10 mouse cellular contexts compared by ENCODE assay signal in genomic region chr12:117763247-117763646, GRCm38 (mm10). TPM values are rescaled to one million over a fixed set of nuclear protein-coding genes. Genes with fewer than 3 reads are reported as not detected.
DNase-seq lines count a peak whose midpoint lies in the region; ATAC-seq and TF ChIP-seq lines count a peak whose summit lies in the region.
"Had no signal": no experiment of that assay in that cellular context is flagged by ENCODE, and none has a peak within 500 bp of the region (broad histone marks: within the 10 kb centered on the region; RNA-seq: fewer than 3 reads in every experiment).

No protein-coding gene starts in this region.

- H3K36me3 ChIP-seq in CH12.LX (replicated peaks in 1 of 2; ENCODE audit: control insufficient read depth in 1 of 2, insufficient read depth in 1 of 2, low read length in 1 of 2) = peaks cover 0 to 6% of the 10 kb centered on the region in 2 experiments
- H3K36me3 ChIP-seq in liver, embryonic 15.5 days (replicated peaks) = no peaks in the 10 kb centered on the region
- no peaks in the 10 kb centered on the region for H3K36me3 ChIP-seq in midbrain, embryonic 15.5 days (replicated peaks)
- H3K36me3 ChIP-seq: forebrain, embryonic 15.5 days had no signal

- H3K4me1 ChIP-seq in CH12.LX (ENCODE audit: control insufficient read depth in 1 of 2, insufficient read depth in 2 of 2) = no peaks in the 10 kb centered on the region
- no peaks in the 10 kb centered on the region for H3K4me1 ChIP-seq in liver, embryonic 15.5 days (replicated peaks)
- H3K4me1 ChIP-seq in midbrain, embryonic 15.5 days = peaks cover 9% of the 10 kb centered on the region; the same call in 1 of the 2 replicates
- H3K4me1 ChIP-seq: forebrain, embryonic 15.5 days had no signal

- no peak for TF ChIP-seq CTCF in CH12.LX (conservative IDR thresholded peaks at IDR 0.05 in 1 of 2, IDR thresholded peaks at IDR 0.05 in 1 of 2; ENCODE audit: low read depth in 2 of 2, low read length in 2 of 2)

- intact Hi-C loops in left cerebral cortex, postnatal 4 days (cut with DNase I) = loop anchor here (5.0 kb wide), 2 partner anchors 176 to 376 kb away; no protein-coding TSS in a partner anchor

- no peak overlapping the region for H3K4me3 ChIP-seq in CH12.LX (replicated peaks in 1 of 3; ENCODE audit: low read depth in 2 of 3, low read length in 2 of 3, poor library complexity in 1 of 3)
- no peak overlapping the region for H3K4me3 ChIP-seq in liver, embryonic 15.5 days (replicated peaks)
- H3K4me3 ChIP-seq in midbrain, embryonic 15.5 days = no peak overlapping the region
- H3K4me3 ChIP-seq: forebrain, embryonic 15.5 days had no signal

- WGBS in liver, embryonic 15.5 days (ENCODE audit: insufficient replicate concordance) = 45% methylated on average over 3 of the region's 3 CpGs
- 85% methylated on average over 3 of the region's 3 CpGs for WGBS in midbrain, embryonic 15.5 days

- no peaks in the 10 kb centered on the region for H3K27me3 ChIP-seq in CH12.LX (replicated peaks)
- no peaks in the 10 kb centered on the region for H3K27me3 ChIP-seq in liver, embryonic 15.5 days
- no peaks in the 10 kb centered on the region for H3K27me3 ChIP-seq in midbrain, embryonic 15.5 days (replicated peaks)
- H3K27me3 ChIP-seq: forebrain, embryonic 15.5 days had no signal

- no peaks in the 10 kb centered on the region for H3K79me2 ChIP-seq in CH12.LX (replicated peaks; ENCODE audit: control insufficient read depth, extremely low read depth, insufficient read depth, poor library complexity, severe bottlenecking)

- in situ Hi-C loops in CH12.LX (cut with MboI; ENCODE audit: low pct_ligation_motif_present, low pct_unique_long_range_greater_than_20kb, low sequenced_read_pairs) = loop anchor here (10.0 kb wide), 2 partner anchors 178 to 358 kb away; no protein-coding TSS in a partner anchor

- no peak for TF ChIP-seq EP300 in CH12.LX (IDR thresholded peaks at IDR 0.05; ENCODE audit: low read length)

- no peak overlapping the region for H3K27ac ChIP-seq in CH12.LX (ENCODE audit: insufficient read depth, low read depth)
- H3K27ac ChIP-seq in liver, embryonic 15.5 days (replicated peaks) = no peak overlapping the region
- no peak overlapping the region for H3K27ac ChIP-seq in midbrain, embryonic 15.5 days
- H3K27ac ChIP-seq: forebrain, embryonic 15.5 days had no signal

- no peaks in the 10 kb centered on the region for H3K9me3 ChIP-seq in CH12.LX (replicated peaks; ENCODE audit: low read length)
- no peaks in the 10 kb centered on the region for H3K9me3 ChIP-seq in liver, embryonic 15.5 days (replicated peaks)
- H3K9me3 ChIP-seq in midbrain, embryonic 15.5 days = no peaks in the 10 kb centered on the region
- H3K9me3 ChIP-seq: forebrain, embryonic 15.5 days had no signal

- dilution Hi-C loops in CH12.LX (cut with MboI; ENCODE audit: extremely low pct_ligation_motif_present, extremely low pct_unique_long_range_greater_than_20kb, low sequenced_read_pairs) = no loop called here

- 0 out of 2 replicates have a peak, but pooled peaks have one; percentile 17 for ATAC-seq in liver, embryonic 15.5 days (ENCODE audit: insufficient read depth)
- ATAC-seq in megakaryocyte-erythroid progenitor cell, adult 5-6 weeks (replicated peaks; ENCODE audit: low FRiP score, low TSS enrichment, poor library complexity, severe bottlenecking) = no peak
- ATAC-seq in midbrain, embryonic 15.5 days (replicated peaks) = no peak
- ATAC-seq: forebrain, embryonic 15.5 days had no signal

- no peak for TF ChIP-seq RAD21 in CH12.LX (IDR thresholded peaks at IDR 0.05; ENCODE audit: low read depth, low read length)

- no peak overlapping the region for H3K4me2 ChIP-seq in CH12.LX (ENCODE audit: insufficient read depth, low read depth, poor library complexity, severe bottlenecking)
- H3K4me2 ChIP-seq in liver, embryonic 15.5 days = no peak overlapping the region
- no peak overlapping the region for H3K4me2 ChIP-seq in midbrain, embryonic 15.5 days
- H3K4me2 ChIP-seq: forebrain, embryonic 15.5 days had no signal

- no peak for DNase-seq in CH12.LX (ENCODE audit: extremely low read depth)
- DNase-seq in heart, adult 9 months (ENCODE audit: low spot score in 2 of 2) = peak; percentile 37 to 44
- DNase-seq in kidney, adult 9 months = peak; percentile 45
- DNase-seq in testis, postnatal 10 days (ENCODE audit: low spot score) = no peak
- no peak for DNase-seq in left cerebral cortex, postnatal 4 days
- DNase-seq: cerebellum, adult 11-12 months had no signal

- TF ChIP-seq POLR2A in CH12.LX (IDR thresholded peaks at IDR 0.05; ENCODE audit: low read depth, low read length) = no peak

- no peak overlapping the region for H3K9ac ChIP-seq in CH12.LX (ENCODE audit: insufficient read depth, low read depth)
- H3K9ac ChIP-seq in liver, embryonic 15.5 days = no peak overlapping the region
- no peak overlapping the region for H3K9ac ChIP-seq in midbrain, embryonic 15.5 days
- H3K9ac ChIP-seq: forebrain, embryonic 15.5 days had no signal

TF ChIP-seq in CH12.LX, 34 proteins besides CTCF, POLR2A, EP300 and RAD21:
- TF ChIP-seq TBP (conservative IDR thresholded peaks at IDR 0.05; ENCODE audit: low read depth, low read length) = no peak
- no peak for TF ChIP-seq CHD2 (IDR thresholded peaks at IDR 0.05; ENCODE audit: low read length)
- 0 out of 2 replicates have a peak, but pooled peaks have one; percentile 38 for TF ChIP-seq MAFK (IDR thresholded peaks at IDR 0.05; ENCODE audit: insufficient replicate concordance, low read length)

RNA-seq across cellular contexts. Expression of gene Cdca7l, which starts 40.8 kb away (rescaled TPM):
- total RNA-seq in CH12.LX (2012; rRNA removed) (30.6 and 32.5 TPM in 2 replicates), CH12.LX (2014; rRNA removed) (56.6 and 57.2 TPM in 2 replicates)
- 53.1 and 55.1 TPM in 2 replicates for polyA plus RNA-seq in CH12.LX (2012; ENCODE audit: insufficient read length, low read depth)
- 14.8 and 15.6 TPM in 2 replicates for polyA plus RNA-seq in liver, embryonic 15.5 days (2015; fragmentation: Nextera tagmentation; extraction: Ambion mirVana)
- 52.3 and 91.9 TPM in 2 replicates for total RNA-seq in megakaryocyte-erythroid progenitor cell, adult 5-6 weeks (2014; fragmentation: Nextera tagmentation)
- 143 and 164 TPM in 2 replicates for total RNA-seq in megakaryocyte-erythroid progenitor cell, adult 5-6 weeks (2017)
- 3.4 and 4.1 TPM in 2 replicates for polyA plus RNA-seq in midbrain, embryonic 15.5 days (2015; fragmentation: Nextera tagmentation; extraction: Ambion mirVana)
- 1 to 10 TPM; 2.6 to 3.7 TPM for total RNA-seq in left cerebral cortex, postnatal 4 days (2021)

Comparison
In these comparisons a context has a peak if more than half of its experiments do, and no peak if none do; other contexts are left out.
1. DNase-seq: peak in heart, adult 9 months (2 of 2) and kidney, adult 9 months (single experiment); none in CH12.LX (single experiment), testis, postnatal 10 days (single experiment) and left cerebral cortex, postnatal 4 days (single experiment).
2. RNA of gene Cdca7l, which starts 40.8 kb away (total RNA-seq): 52.3 to 164 TPM in megakaryocyte-erythroid progenitor cell, adult 5-6 weeks and 30.6 to 57.2 TPM in CH12.LX; 2.6 to 3.7 TPM in left cerebral cortex, postnatal 4 days; every median in the first group is over 4 times any median in the second.